In genomic region chr11:90130635-90131034, GRCm38 (mm10) we compare ENCODE assay signal across 9 mouse cellular contexts. TPM values are rescaled to one million over a fixed set of nuclear protein-coding genes. Genes with fewer than 3 reads are reported as not detected.
DNase-seq lines count a peak whose midpoint lies in the region; ATAC-seq and TF ChIP-seq lines count a peak whose summit lies in the region.
"Had no signal": no experiment of that assay in that cellular context is flagged by ENCODE, and none has a peak within 500 bp of the region (broad histone marks: within the 10 kb centered on the region; RNA-seq: fewer than 3 reads in every experiment).

No protein-coding gene starts in this region.

- no peaks in the 10 kb centered on the region for H3K36me3 ChIP-seq in heart, embryonic 14.5 days (ENCODE audit: control insufficient read depth, insufficient read depth, low read length)
- H3K36me3 ChIP-seq: limb, embryonic 13.5 days had no signal

- peak overlapping the region in 1 of 2 experiments; percentile 69 for H3K27ac ChIP-seq in heart, embryonic 14.5 days (replicated peaks in 1 of 2; ENCODE audit: control insufficient read depth in 1 of 2, insufficient read depth in 1 of 2, low read depth in 2 of 2, low read length in 2 of 2)

- WGBS in heart, embryonic 14.5 days, result 60% methylated on average over 1 of the region's 1 CpGs
- WGBS in lung, adult 2 months, result 33% methylated on average over 1 of the region's 1 CpGs

- peaks cover 13 to 18% of the 10 kb centered on the region in 2 experiments for H3K4me1 ChIP-seq in heart, embryonic 14.5 days (ENCODE audit: control insufficient read depth in 2 of 2, insufficient read depth in 2 of 2, low read length in 2 of 2)
- H3K4me1 ChIP-seq in lung, adult 2 months (ENCODE audit: control insufficient read depth, insufficient read depth, low read length), result peaks cover 15% of the 10 kb centered on the region

- H3K9ac ChIP-seq in heart, embryonic 14.5 days (ENCODE audit: low read length), result no peak overlapping the region
- H3K9ac ChIP-seq: limb, embryonic 13.5 days had no signal

- ATAC-seq in heart, embryonic 14.5 days (ENCODE audit: insufficient number of reproducible peaks, insufficient read depth, low FRiP score, low read depth), result 0 out of 2 replicates have a peak, but pooled peaks have one; percentile 56
- ATAC-seq in megakaryocyte-erythroid progenitor cell, adult 5-6 weeks (replicated peaks; ENCODE audit: low FRiP score, low TSS enrichment, poor library complexity, severe bottlenecking), result no peak

- H3K27me3 ChIP-seq in heart, embryonic 14.5 days (ENCODE audit: control insufficient read depth, insufficient read depth, low read length), result no peaks in the 10 kb centered on the region
- H3K27me3 ChIP-seq: limb, embryonic 13.5 days had no signal

- H3K4me3 ChIP-seq in heart, embryonic 14.5 days (ENCODE audit: control insufficient read depth in 1 of 2, insufficient read depth in 1 of 2, low read depth in 1 of 2, low read length in 2 of 2), result no peak overlapping the region
- no peak overlapping the region for H3K4me3 ChIP-seq in lung, adult 2 months (replicated peaks; ENCODE audit: extremely low read depth, low read depth, low read length)

- DNase-seq in cerebellum, postnatal 14 days, result peak; percentile 24 to 36
- no peak for DNase-seq in cerebellum, postnatal 36 days
- DNase-seq in embryo, embryonic 10.5 days (ENCODE audit: low spot score), result peak; percentile 22
- no peak for DNase-seq in lung, adult 2 months
- no peak for DNase-seq in B cell, adult 2 months
- no peak for DNase-seq in frontal cortex, adult 2 months (ENCODE audit: extremely low spot score in 1 of 2, low spot score in 1 of 2)

- peak; percentile 66; the same call in 1 of the 2 replicates for TF ChIP-seq POLR2A in lung, adult 2 months (IDR thresholded peaks at IDR 0.05; ENCODE audit: borderline replicate concordance, extremely low read depth, low read depth, low read length)

- H3K9me3 ChIP-seq in heart, embryonic 14.5 days (ENCODE audit: control insufficient read depth, low read length), result 0 out of 2 replicates have a peak, but pooled peaks cover 3% of the 10 kb centered on the region

- TF ChIP-seq CTCF in lung, adult 2 months (IDR thresholded peaks at IDR 0.05; ENCODE audit: insufficient read depth, low read length), result no peak

- H3K4me2 ChIP-seq in heart, embryonic 14.5 days (ENCODE audit: low read length), result no peak overlapping the region

RNA-seq across cellular contexts. Expression of gene Gm45716, which starts 56.8 kb away (rescaled TPM):
- polyA plus RNA-seq in heart, embryonic 14.5 days (2014; fragmentation: Nextera tagmentation; extraction: Ambion mirVana), result 56.4 and 61.0 TPM in 2 replicates
- polyA plus RNA-seq in lung, adult 2 months (2012; rRNA removed), result 1.3 and 1.5 TPM in 2 replicates
- 6.6 and 13.7 TPM in 2 replicates for total RNA-seq in megakaryocyte-erythroid progenitor cell, adult 5-6 weeks (2014; fragmentation: Nextera tagmentation)
- total RNA-seq in megakaryocyte-erythroid progenitor cell, adult 5-6 weeks (2017), result 11.2 and 12.4 TPM in 2 replicates
- polyA plus RNA-seq in frontal cortex, adult 2 months (2012; rRNA removed), result 9.4 and 10.3 TPM in 2 replicates

Comparison
In these comparisons a context has a peak if more than half of its experiments do, and no peak if none do; other contexts are left out.
1. DNase-seq: peak in cerebellum, postnatal 14 days (2 of 2) and embryo, embryonic 10.5 days (single experiment); none in cerebellum, postnatal 36 days (0 of 2), lung, adult 2 months (single experiment), B cell, adult 2 months (0 of 2) and frontal cortex, adult 2 months (0 of 2).